ENCODE assay signal across 8 mouse cellular contexts in the genomic region with DNA sequence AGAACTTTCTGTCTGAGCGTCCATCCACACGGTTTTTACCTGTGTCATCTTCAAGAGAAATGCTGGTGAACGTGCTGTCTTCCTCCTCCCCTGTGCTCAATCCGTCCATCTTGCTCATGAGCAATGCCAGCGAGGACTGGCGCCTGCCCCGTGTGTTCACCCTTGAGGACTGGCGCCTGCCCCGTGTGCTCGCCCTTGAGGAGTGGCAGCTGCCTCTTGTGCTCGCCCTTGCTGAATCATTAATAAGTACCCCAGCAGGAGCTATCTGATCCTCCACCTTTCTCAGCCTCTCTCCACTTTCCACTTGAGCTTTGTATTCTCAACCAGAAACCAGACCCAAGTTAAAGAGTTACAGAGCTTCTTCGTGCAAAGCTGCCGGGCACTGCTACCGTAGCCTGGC. TPM values are rescaled to one million over a fixed set of nuclear protein-coding genes. Genes with fewer than 3 reads are reported as not detected.
DNase-seq lines count a peak whose midpoint lies in the region; ATAC-seq lines count a peak whose summit lies in the region.

TSS of gene Scoc (minus strand) at position 170 of the 400 bp plus-strand sequence.

- no peak for DNase-seq in frontal cortex, adult 2 months (ENCODE audit: extremely low spot score in 1 of 2, low spot score in 1 of 2)
- DNase-seq in frontal cortex, postnatal 25 days (ENCODE audit: low spot score in 2 of 2): no peak
- no peak for DNase-seq in heart, postnatal 25 days (ENCODE audit: low spot score)
- peak; percentile 49 to 70 for DNase-seq in kidney, postnatal 4 days
- DNase-seq in right cerebral cortex, adult 2 months (ENCODE audit: low spot score in 2 of 2): no peak
- no peak for DNase-seq in cerebellum, adult 11 months

- intact Hi-C loops in heart, postnatal 25 days (cut with DNase I): no loop called here

- no peak for ATAC-seq in erythroid progenitor cell, adult 5-6 weeks (replicated peaks; ENCODE audit: low FRiP score, poor library complexity, severe bottlenecking)
- ATAC-seq in megakaryocyte, adult 5-6 weeks (ENCODE audit: poor library complexity, severe bottlenecking): no peak

RNA-seq across cellular contexts. Expression of gene Scoc, which starts in this region (rescaled TPM):
- polyA plus RNA-seq in frontal cortex, adult 2 months (2012; rRNA removed): 264 and 324 TPM in 2 replicates
- 136 and 184 TPM in 2 replicates for total RNA-seq in erythroid progenitor cell, adult 5-6 weeks (2015; ENCODE audit: low replicate concordance)
- 126 and 141 TPM in 2 replicates for total RNA-seq in erythroid progenitor cell, adult 5-6 weeks (2017; ENCODE audit: low replicate concordance)
- 10 to 100 TPM; 45.3 to 48.1 TPM for total RNA-seq in heart, postnatal 25 days (2021)
- 45.5 and 45.6 TPM in 2 replicates for total RNA-seq in megakaryocyte, adult 5-6 weeks (2015)
- total RNA-seq in megakaryocyte, adult 5-6 weeks (2017): 18.8 TPM in 2 replicates

Comparison
In these comparisons a context has a peak if more than half of its experiments do, and no peak if none do; other contexts are left out.
1. DNase-seq: peak in kidney, postnatal 4 days (2 of 2); none in frontal cortex, adult 2 months (0 of 2), frontal cortex, postnatal 25 days (0 of 2), heart, postnatal 25 days (single experiment), right cerebral cortex, adult 2 months (0 of 2) and cerebellum, adult 11 months (single experiment).